Mouse (Mus musculus) lung, embryonic 15.5 days (tissue): ENCODE data around the gene Tmem164. TPM values are rescaled to one million over a fixed set of nuclear protein-coding genes. Genes with fewer than 3 reads are reported as not detected.
A peak's percentile ranks its signal among the peaks of the same experiment; 100 is the strongest.

Experiments used
- ATAC-seq: fragments of 200-750 bp; cut with Nextera tagmentation; 2 replicates; pipeline ENCODE4 v1.8.0; 2017; ENCODE audit warnings: moderate number of reproducible peaks, borderline replicate concordance; ENCODE audit not compliant: low FRiP score, low TSS enrichment; ENCODE audit errors: extremely low read depth
- H3K27ac ChIP-seq: fragments of 300-500 bp; sonication (generic); 2 replicates; pipeline ENCODE4 v1.5.1; 2015; ENCODE audit warnings: moderate library complexity, mild to moderate bottlenecking, inconsistent platforms
- H3K27me3 ChIP-seq: fragments of 300-500 bp; sonication (generic); 2 replicates; pipeline ENCODE4 v1.6.1; 2015; ENCODE audit warnings: inconsistent platforms
- H3K36me3 ChIP-seq: fragments of 300-500 bp; sonication (generic); 2 replicates; pipeline ENCODE4 v1.6.1; 2015; ENCODE audit warnings: inconsistent platforms
- H3K4me1 ChIP-seq: fragments of 300-500 bp; sonication (generic); 2 replicates; pipeline ENCODE4 v1.6.1; 2015; ENCODE audit warnings: inconsistent platforms
- H3K4me2 ChIP-seq: fragments of 300-500 bp; sonication (generic); 2 replicates; pipeline ENCODE4 v1.6.1; 2015; ENCODE audit warnings: inconsistent platforms, mild to moderate bottlenecking, moderate library complexity
- H3K4me3 ChIP-seq: fragments of 300-500 bp; sonication (generic); 2 replicates; pipeline ENCODE4 v1.5.1; 2015; ENCODE audit warnings: mild to moderate bottlenecking, inconsistent platforms
- H3K9ac ChIP-seq: fragments of 300-500 bp; sonication (generic); 2 replicates; pipeline ENCODE4 v1.6.1; 2015; ENCODE audit warnings: inconsistent platforms
- H3K9me3 ChIP-seq: fragments of 300-500 bp; sonication (generic); 2 replicates; pipeline ENCODE4 v1.6.1; 2016; ENCODE audit warnings: inconsistent platforms
- WGBS: fragments of 180-500 bp; shearing (Covaris S2); methylation state at CpG from one replicate; pipeline ENCODE4 v1.1.7; 2015; 5-methylcytosine and 5-hydroxymethylcytosine counted together
- polyA plus RNA-seq: library from polyadenylated mRNA; unstranded; fragments of >200 nt; fragmentation: Nextera tagmentation; extraction: Ambion mirVana; gene quantifications from 2 replicates; pipeline ENCODE4 v1.2.1, GENCODE M21; 2015

The Tmem164 gene
- polyA plus RNA-seq, 1 experiment from 2014 or later: 53.5 TPM

GRCm38 (mm10) chrX:142678499-142679474, 2.4 kb upstream of the Tmem164 start:
- Histone ChIP-seq H3K4me2 (no peak overlapping the region), H3K9ac (no peak overlapping the region), H3K36me3 (no peaks in the 10 kb centered on the region), H3K27me3 (no peaks in the 10 kb centered on the region), H3K4me1 (peaks cover 9% of the 10 kb centered on the region; the same call in 1 of the 2 replicates), H3K4me3 (no peak overlapping the region), H3K9me3 (no peaks in the 10 kb centered on the region), H3K27ac (no peak overlapping the region)
- no peak for ATAC-seq
- WGBS: 50% methylated on average over 13 of the region's 13 CpGs

GRCm38 (mm10) chrX:142679502-142680250, 1.5 kb upstream of the Tmem164 start:
- no peak overlapping the region; the same call in 1 of the 2 replicates for H3K9ac ChIP-seq
- H3K9me3 ChIP-seq: no peaks in the 10 kb centered on the region
- ATAC-seq: no peak
- peaks cover 18% of the 10 kb centered on the region for H3K4me1 ChIP-seq
- peak overlapping the region; percentile 61 for H3K4me2 ChIP-seq
- no peaks in the 10 kb centered on the region for H3K27me3 ChIP-seq
- no peaks in the 10 kb centered on the region for H3K36me3 ChIP-seq
- 39% methylated on average over 11 of the region's 11 CpGs for WGBS
- H3K27ac ChIP-seq: peak overlapping the region; percentile 98
- H3K4me3 ChIP-seq: peak overlapping the region; percentile 61

GRCm38 (mm10) chrX:142680391-142681055, 683 bp upstream of the Tmem164 start:
- Histone ChIP-seq H3K27ac (peak overlapping the region; percentile 98), H3K9ac (peak overlapping the region; percentile 19; the same call in 1 of the 2 replicates), H3K4me3 (peak overlapping the region; percentile 61), H3K4me2 (peak overlapping the region; percentile 61), H3K27me3 (no peaks in the 10 kb centered on the region), H3K4me1 (peaks cover 25% of the 10 kb centered on the region), H3K9me3 (no peaks in the 10 kb centered on the region), H3K36me3 (no peaks in the 10 kb centered on the region)
- ATAC-seq: peak; percentile 45; the same call in 1 of the 2 replicates
- 14% methylated on average over 18 of the region's 19 CpGs for WGBS

GRCm38 (mm10) chrX:142681616-142682141, 473 bp downstream of the Tmem164 start:
- peaks cover 32% of the 10 kb centered on the region for H3K4me1 ChIP-seq
- H3K4me3 ChIP-seq: peak overlapping the region; percentile 61
- no peaks in the 10 kb centered on the region for H3K27me3 ChIP-seq
- ATAC-seq: peak; percentile 88
- WGBS: no CpG with 5 or more reads among the region's 43 CpGs
- H3K4me2 ChIP-seq: peak overlapping the region; percentile 73
- peak overlapping the region; percentile 60 for H3K9ac ChIP-seq
- no peaks in the 10 kb centered on the region for H3K36me3 ChIP-seq
- no peaks in the 10 kb centered on the region for H3K9me3 ChIP-seq
- peak overlapping the region; percentile 98 for H3K27ac ChIP-seq

- H3K4me2 ChIP-seq: peak overlapping the region; percentile 73
- peak overlapping the region; percentile 61 for H3K4me3 ChIP-seq
- H3K36me3 ChIP-seq: no peaks in the 10 kb centered on the region
- H3K9ac ChIP-seq: peak overlapping the region; percentile 60
- ATAC-seq: no peak
- H3K27me3 ChIP-seq: no peaks in the 10 kb centered on the region
- 15% methylated on average over 28 of the region's 28 CpGs for WGBS
- H3K9me3 ChIP-seq: no peaks in the 10 kb centered on the region
- peaks cover 32% of the 10 kb centered on the region for H3K4me1 ChIP-seq
- peak overlapping the region; percentile 98 for H3K27ac ChIP-seq
Measured at GRCm38 (mm10) chrX:142682176-142682820, 1.1 kb downstream of the Tmem164 start.

- H3K27ac ChIP-seq: peak overlapping the region; percentile 98
- peaks cover 36% of the 10 kb centered on the region for H3K4me1 ChIP-seq
- no peaks in the 10 kb centered on the region for H3K9me3 ChIP-seq
- H3K4me2 ChIP-seq: peak overlapping the region; percentile 73
- no peaks in the 10 kb centered on the region for H3K27me3 ChIP-seq
- whole genome bisulfite sequencing: 30% methylated on average over 5 of the region's 5 CpGs
- peak overlapping the region; percentile 61 for H3K4me3 ChIP-seq
- H3K9ac ChIP-seq: peak overlapping the region; percentile 19; the same call in 1 of the 2 replicates
- no peak for ATAC-seq
- no peaks in the 10 kb centered on the region for H3K36me3 ChIP-seq
Measured at GRCm38 (mm10) chrX:142682990-142683389, 1.8 kb downstream of the Tmem164 start.

- peaks cover 36% of the 10 kb centered on the region for H3K4me1 ChIP-seq
- ATAC-seq: no peak
- H3K9me3 ChIP-seq: no peaks in the 10 kb centered on the region
- H3K27ac ChIP-seq: no peak overlapping the region
- peak overlapping the region; percentile 73 for H3K4me2 ChIP-seq
- H3K9ac ChIP-seq: no peak overlapping the region
- 0 out of 2 replicates have a peak overlapping the region, but pooled peaks have one; percentile 0 for H3K4me3 ChIP-seq
- no peaks in the 10 kb centered on the region for H3K27me3 ChIP-seq
- WGBS: 34% methylated on average over 4 of the region's 4 CpGs
- 0 out of 2 replicates have a peak, but pooled peaks cover under 1% of the 10 kb centered on the region for H3K36me3 ChIP-seq
Measured at GRCm38 (mm10) chrX:142684674-142685073, 3.5 kb downstream of the Tmem164 start.

- Histone ChIP-seq H3K27ac (no peak overlapping the region; the same call in 1 of the 2 replicates), H3K4me2 (peak overlapping the region; percentile 73; the same call in 1 of the 2 replicates), H3K4me1 (peaks cover 36% of the 10 kb centered on the region), H3K27me3 (no peaks in the 10 kb centered on the region), H3K9me3 (no peaks in the 10 kb centered on the region), H3K4me3 (no peak overlapping the region), H3K36me3 (0 out of 2 replicates have a peak, but pooled peaks cover 3% of the 10 kb centered on the region), H3K9ac (no peak overlapping the region)
- ATAC-seq: no peak
- 40% methylated on average over 6 of the region's 6 CpGs for WGBS
Measured at GRCm38 (mm10) chrX:142685676-142686075, 4.5 kb downstream of the Tmem164 start.

- ATAC-seq: no peak
- H3K9me3 ChIP-seq: no peaks in the 10 kb centered on the region
- H3K36me3 ChIP-seq: 0 out of 2 replicates have a peak, but pooled peaks cover 3% of the 10 kb centered on the region
- no peaks in the 10 kb centered on the region for H3K27me3 ChIP-seq
- 69% methylated on average over 9 of the region's 9 CpGs for WGBS
- no peak overlapping the region for H3K9ac ChIP-seq
- H3K4me1 ChIP-seq: peaks cover 29% of the 10 kb centered on the region
- no peak overlapping the region for H3K4me2 ChIP-seq
- H3K4me3 ChIP-seq: no peak overlapping the region
- H3K27ac ChIP-seq: no peak overlapping the region
Measured at GRCm38 (mm10) chrX:142688509-142688908, 7.3 kb downstream of the Tmem164 start.

GRCm38 (mm10) chrX:142693256-142693655, 12.1 kb downstream of the Tmem164 start:
- no peak for ATAC-seq
- Histone ChIP-seq H3K9ac (no peak overlapping the region), H3K27me3 (no peaks in the 10 kb centered on the region), H3K27ac (no peak overlapping the region), H3K36me3 (peaks cover 7% of the 10 kb centered on the region; the same call in 1 of the 2 replicates), H3K4me2 (no peak overlapping the region), H3K4me1 (no peaks in the 10 kb centered on the region; the same call in 1 of the 2 replicates), H3K4me3 (no peak overlapping the region), H3K9me3 (no peaks in the 10 kb centered on the region)
- WGBS: 24% methylated on average over 2 of the region's 2 CpGs
